Mouse (Mus musculus): ENCODE measurements around the gene Fgf2.

Fgf2 gene

GRCm38 (mm10) chr3:37348221-37349165 is at the start of gene Fgf2:
Fgf2 (plus strand) TSS chr3:37348346.
- DNase-seq: peak; percentile 19

DNA sequence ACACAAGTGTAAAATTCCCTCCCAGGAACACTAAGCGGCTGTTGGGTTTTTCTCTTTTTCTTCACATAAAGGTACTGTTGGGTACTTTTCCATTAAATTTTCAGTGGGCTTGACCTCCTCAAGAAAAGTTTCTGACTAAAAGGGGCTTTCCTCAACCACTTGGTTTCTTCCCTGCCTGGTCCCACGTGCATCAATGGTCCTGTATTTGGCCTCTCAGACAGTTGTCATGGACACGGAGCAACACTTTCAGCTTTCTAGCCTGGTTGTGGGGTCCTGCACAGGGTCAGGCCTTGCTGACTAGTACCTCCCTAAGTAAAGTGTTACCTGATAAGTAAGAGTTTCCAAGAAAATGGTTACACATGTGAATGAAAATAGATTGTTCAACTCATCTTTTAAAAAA is 48.7 kb upstream of the Fgf2 start:
- no peak for DNase-seq

DNA sequence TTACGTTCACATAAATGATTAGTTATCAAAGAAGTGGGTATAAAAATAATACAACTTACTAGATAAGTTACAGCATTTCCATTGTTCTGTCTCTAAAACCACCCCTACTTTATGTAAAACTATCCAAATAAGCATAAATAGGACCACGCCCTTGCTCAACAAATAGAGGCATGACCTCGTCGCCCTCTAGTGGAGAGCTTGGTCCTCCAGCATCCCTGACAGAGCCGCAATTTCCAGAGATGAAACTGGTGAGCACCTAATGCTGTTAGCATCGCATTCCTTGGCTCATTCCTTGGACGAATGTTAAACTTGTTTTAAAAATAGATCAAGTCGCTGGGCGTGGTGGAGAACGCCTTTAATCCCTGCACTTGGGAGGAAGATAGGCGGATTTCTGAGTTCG is 45.5 kb upstream of the Fgf2 start:
- DNase-seq: peak; percentile 58

- DNase-seq: no peak
Observed at GRCm38 (mm10) chr3:37303392-37304139, 44.6 kb upstream of the Fgf2 start.

DNA sequence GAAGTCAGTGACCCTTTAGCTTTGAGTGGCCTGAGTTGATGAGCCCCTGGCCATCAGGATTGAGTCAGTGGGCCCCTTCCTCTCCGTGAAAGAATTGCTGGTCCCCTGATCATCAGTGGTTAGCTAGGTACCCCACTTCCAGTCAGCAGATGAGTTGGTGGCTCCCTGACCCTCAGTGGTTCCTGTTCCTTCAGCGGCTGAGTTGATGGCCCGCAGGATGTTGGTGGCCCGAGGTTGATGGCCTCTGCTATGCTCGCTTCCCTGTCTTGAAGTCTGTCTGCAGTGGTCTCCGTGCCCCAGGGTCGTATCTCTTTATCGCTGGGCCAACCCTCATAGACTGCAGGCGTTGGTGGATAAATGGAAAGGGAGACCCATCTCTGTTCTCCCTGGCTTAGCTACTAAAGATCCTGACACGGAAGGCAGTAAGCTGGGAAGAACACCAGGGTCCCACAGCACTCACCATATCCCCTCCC is 36.2 kb upstream of the Fgf2 start:
- no peak for DNase-seq

DNA sequence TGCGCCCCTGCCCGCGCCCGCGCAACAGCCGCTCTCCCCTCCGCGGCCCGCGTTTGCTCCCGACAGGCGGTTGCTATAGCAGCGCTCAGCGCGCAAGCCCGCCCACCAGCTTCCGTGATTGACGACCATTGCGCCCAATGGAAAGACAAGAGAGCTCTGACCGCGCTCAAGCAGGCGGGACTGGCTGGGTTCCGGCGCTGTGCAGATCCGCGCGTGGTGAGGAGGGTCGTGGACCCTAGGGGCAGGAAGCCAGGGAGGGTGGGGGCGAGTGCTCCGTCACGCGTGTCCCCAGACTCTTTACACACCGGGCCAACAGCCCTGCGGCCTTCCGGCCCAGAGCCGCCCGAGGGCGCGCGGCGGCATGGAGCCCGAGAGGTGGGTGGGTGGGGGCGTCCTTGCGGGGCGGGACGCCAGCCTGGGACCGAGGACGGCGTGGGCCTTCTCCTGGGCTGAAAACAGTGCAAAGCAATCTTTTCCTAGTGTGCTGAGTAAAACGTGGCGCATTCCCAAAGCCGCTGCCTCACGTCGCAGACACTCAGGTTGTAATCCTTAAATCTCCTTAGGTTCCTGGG is 35.7 kb upstream of the Fgf2 start, which contains the start of the genes Bbs12 and Cetn4:
Gene Bbs12, plus strand, starts transcription at position 185 of the 572 bp plus-strand sequence.
Gene Cetn4, minus strand, starts transcription at position 339 of the 572 bp plus-strand sequence.
- peak; percentile 99 for DNase-seq

- peak; percentile 14 for DNase-seq
Observed at GRCm38 (mm10) chr3:37313371-37313770, 34.8 kb upstream of the Fgf2 start.

GRCm38 (mm10) chr3:37316233-37316632 is 31.9 kb upstream of the Fgf2 start:
- no peak for DNase-seq

DNA sequence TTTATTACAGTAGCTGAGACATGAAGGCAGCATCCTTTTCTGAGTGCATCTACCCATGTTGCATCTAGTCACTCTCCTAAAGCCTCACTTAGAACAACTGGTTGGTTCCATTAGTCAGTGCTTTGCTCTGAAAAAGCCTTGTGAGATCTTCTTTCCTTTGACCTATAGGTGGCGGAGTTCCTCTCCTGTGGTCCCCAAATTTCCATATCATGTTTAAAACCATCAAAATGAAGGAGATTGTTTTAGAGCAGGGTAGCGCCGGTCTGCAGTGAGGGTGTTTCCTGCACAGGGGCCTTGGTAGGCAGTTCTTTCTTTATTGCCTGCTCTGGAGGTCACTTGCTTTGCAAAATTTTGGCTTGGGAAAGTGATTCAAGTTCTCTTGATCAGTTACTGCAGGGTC is 23.8 kb upstream of the Fgf2 start:
- DNase-seq: no peak

DNA sequence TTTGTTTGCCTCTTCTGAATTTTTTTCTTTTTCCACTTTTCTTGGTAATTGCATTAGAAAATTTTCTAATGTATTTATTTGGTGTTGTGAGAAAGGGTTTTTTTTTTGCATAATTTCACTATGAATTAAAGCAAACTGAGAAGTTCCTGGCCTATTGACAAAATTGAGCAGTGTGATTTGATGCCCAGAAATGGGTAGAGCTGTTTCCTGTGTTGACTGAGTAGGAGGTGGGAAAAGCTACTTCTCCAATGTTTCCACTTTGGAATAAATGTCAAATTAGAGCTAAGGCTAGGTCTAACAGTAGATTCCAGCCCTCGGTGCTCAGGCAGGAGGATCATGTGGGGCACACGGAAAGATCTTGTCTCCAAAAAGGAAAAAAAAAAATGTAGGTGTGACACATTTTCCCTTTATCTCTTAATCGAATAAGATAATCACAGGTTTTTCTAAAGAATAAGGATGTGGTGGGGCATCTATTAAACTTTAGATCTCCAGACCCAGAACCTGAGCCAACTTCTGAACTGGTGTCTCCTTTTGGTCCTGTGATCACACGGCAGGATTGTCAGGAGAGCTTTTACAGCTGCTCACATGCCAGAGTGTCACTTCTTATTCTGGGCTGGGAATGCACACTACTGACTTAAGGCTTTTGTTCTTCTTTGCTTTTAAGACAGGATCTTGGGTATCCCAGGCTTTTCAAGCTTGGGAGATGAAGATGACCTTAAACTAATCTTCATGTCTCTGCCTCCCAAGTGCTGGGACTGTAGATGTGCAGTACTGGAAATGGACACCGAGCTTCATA is 22.6 kb upstream of the Fgf2 start:
- no peak for DNase-seq

DNA sequence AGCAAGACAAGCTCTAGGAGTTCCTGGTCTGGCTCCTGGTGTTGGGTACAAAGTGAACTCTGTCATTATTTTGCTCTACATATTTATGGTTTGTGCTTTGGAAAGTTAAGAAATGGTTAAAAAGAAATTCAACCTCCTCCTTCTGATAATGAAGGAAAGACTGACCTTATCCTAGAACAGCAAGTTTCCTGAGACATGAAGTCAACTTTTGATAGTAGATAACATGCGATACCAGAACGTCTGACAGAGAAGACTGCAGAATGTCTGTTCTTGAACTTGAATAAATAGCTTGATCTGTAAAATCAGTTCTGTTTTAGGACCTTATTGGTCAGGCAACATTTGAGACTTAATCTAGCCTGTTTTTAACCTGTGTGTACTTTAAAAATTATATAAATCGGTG is 21.5 kb upstream of the Fgf2 start:
- no peak for DNase-seq

DNA sequence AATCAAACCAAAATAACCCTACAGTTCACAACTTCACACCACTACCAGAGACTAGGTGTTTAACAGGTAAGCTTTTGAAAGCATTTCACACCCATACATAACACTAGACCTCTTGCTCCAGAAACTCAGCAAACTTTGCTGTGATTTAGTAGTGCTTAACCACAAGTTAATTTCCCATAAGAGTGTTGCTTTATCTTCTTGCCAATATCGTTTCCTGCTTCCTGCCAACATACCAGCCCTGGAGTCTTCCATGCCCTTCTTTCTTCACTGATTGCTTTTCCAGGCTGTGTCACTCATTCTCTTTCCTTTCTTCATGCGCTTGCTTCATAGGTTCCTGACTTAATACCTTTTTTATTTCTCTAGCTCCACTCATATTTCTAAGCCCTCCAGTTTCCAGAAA is 19.7 kb upstream of the Fgf2 start:
- DNase-seq: no peak

- DNase-seq: no peak
Observed at GRCm38 (mm10) chr3:37329963-37330362, 18.2 kb upstream of the Fgf2 start.

DNA sequence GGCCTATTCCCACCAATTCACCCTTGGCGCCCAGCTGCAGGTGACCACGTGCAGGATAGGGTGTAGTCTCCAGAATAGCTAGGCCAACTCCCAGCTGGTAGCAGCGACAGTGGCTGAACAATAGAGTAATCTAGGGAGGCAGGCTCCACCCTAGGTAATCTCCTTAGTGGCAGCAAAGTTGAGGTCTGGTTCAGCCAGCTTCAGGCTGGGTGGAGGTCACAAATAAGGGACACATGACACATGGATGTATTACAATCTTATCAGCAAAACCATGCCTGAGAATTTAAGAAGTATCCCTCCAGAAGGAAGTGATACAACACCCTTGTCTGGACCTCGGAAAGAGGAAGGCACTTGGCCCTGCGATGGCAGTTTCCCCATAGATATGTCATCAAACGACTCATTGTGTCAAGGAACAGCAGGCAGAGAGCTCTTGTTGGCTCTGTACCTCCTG is 16.1 kb upstream of the Fgf2 start:
- DNase-seq: no peak

DNA sequence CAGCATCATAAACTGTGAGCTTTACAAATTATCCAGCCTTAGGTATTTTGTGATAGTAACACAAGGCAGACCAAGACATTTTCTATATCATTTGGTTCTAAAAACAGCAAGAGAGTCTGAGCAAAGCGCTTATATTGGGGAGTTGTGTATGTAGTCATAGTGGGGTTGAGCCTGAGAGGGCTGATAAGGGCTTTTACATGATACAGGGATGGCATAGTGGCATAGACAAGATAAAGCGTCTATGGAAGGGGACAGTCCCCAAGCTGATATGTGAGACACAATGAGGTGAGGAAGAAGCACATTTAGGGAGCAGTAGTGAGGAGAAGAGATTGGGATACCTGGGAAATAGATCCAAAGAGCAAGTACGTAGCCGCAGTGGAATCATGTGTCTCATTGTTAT is 14.1 kb upstream of the Fgf2 start:
- no peak for DNase-seq

- no peak for DNase-seq
Observed at GRCm38 (mm10) chr3:37341110-37341509, 7.0 kb upstream of the Fgf2 start.

DNA sequence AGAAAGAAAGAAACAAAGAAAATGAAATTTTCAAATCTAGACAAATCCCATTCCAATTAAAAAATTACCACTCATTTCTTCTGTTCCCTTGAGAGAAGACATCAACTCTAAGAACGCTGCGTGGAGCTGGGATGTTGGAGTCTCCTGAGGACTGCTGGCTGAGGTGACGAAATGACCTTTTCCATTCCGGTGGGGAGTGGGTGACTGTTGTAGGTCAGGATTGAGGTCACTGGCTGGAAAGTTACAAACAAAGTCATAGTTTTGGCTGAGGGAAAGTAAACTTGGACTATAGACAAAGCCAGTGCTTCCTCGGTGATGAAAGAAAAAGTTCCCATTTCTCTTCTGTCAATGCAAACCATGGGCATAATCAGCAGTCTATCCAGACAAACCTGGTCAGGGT is 5.3 kb upstream of the Fgf2 start:
- no peak for DNase-seq

GRCm38 (mm10) chr3:37347671-37348070 is 475 bp upstream of the Fgf2 start:
- no peak for DNase-seq

- DNase-seq: peak; percentile 3
Observed at GRCm38 (mm10) chr3:37349166-37349548, 1.0 kb downstream of the Fgf2 start.

DNA sequence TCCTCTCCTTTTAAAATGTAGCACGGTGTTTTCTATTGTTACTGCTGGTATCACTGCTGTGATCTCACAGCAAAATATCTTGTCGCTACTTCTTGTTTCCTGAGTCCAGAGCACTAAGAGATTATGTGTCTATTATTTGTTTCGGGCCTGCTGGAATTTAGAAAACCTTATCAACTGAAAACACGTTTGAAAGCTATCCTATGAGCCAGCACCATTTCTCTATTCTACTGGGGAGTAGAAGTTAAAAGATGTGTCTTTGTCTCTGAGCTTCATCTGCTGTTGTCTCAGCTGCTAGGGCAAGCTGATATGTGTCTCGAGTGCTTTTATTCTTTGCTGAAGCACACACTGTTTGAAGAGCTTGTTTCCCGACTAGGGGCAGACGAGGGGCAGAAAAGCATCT is 2.2 kb downstream of the Fgf2 start:
- no peak for DNase-seq

- no peak for DNase-seq
Observed at GRCm38 (mm10) chr3:37353951-37354481, 5.9 kb downstream of the Fgf2 start.

GRCm38 (mm10) chr3:37354737-37355136 is 6.6 kb downstream of the Fgf2 start:
- no peak for DNase-seq
